Mouse (Mus musculus) testis, adult 2 months (tissue): ENCODE data around the gene Fgl2. TPM values are rescaled to one million over a fixed set of nuclear protein-coding genes. Genes with fewer than 3 reads are reported as not detected.

Experiments used
- H3K27ac ChIP-seq: fragments of 200-500 bp; 2 replicates; pipeline ENCODE4 v1.5.1; 2012; ENCODE audit warnings: low read depth, low read length; ENCODE audit not compliant: control insufficient read depth, insufficient read depth
- H3K27me3 ChIP-seq: fragments of 200-500 bp; 2 replicates; pipeline ENCODE4 v1.6.1; 2012; ENCODE audit warnings: mild to moderate bottlenecking, low read length, moderate library complexity; ENCODE audit not compliant: control insufficient read depth, insufficient read depth
- H3K36me3 ChIP-seq: fragments of 200-500 bp; 2 replicates; pipeline ENCODE4 v1.6.1; 2012; ENCODE audit warnings: mild to moderate bottlenecking, low read length; ENCODE audit not compliant: control insufficient read depth, insufficient read depth
- H3K4me1 ChIP-seq: fragments of 200-500 bp; 2 replicates; pipeline ENCODE4 v1.6.1; 2012; ENCODE audit warnings: low read length; ENCODE audit not compliant: control insufficient read depth, insufficient read depth
- H3K4me3 ChIP-seq: fragments of 200-500 bp; 2 replicates; pipeline ENCODE4 v1.5.1; 2012; ENCODE audit warnings: low read depth, mild to moderate bottlenecking, low read length, moderate library complexity, mixed read lengths; ENCODE audit not compliant: control insufficient read depth
- CTCF ChIP-seq: fragments of 200-500 bp; IDR thresholded peaks from 2 replicates; pipeline ENCODE4 v1.5.1; 2012; ENCODE audit warnings: low read depth, mild to moderate bottlenecking, inconsistent platforms, low read length, moderate library complexity; ENCODE audit not compliant: control insufficient read depth, insufficient read depth, insufficient replicate concordance
- POLR2A ChIP-seq: fragments of 200-500 bp; IDR thresholded peaks from 2 replicates; pipeline ENCODE4 v1.6.1; 2012; ENCODE audit warnings: low read depth, mild to moderate bottlenecking, inconsistent platforms, low read length, moderate library complexity; ENCODE audit not compliant: control insufficient read depth
- polyA plus RNA-seq: library from polyadenylated mRNA; depleted of rRNA; stranded (reverse); fragments of >200 nt; gene quantifications from 2 replicates; pipeline ENCODE4 v1.2.3, GENCODE M21; 2012

Gene Fgl2
- polyA plus RNA-seq, 1 experiment = 10.0 TPM

DNA sequence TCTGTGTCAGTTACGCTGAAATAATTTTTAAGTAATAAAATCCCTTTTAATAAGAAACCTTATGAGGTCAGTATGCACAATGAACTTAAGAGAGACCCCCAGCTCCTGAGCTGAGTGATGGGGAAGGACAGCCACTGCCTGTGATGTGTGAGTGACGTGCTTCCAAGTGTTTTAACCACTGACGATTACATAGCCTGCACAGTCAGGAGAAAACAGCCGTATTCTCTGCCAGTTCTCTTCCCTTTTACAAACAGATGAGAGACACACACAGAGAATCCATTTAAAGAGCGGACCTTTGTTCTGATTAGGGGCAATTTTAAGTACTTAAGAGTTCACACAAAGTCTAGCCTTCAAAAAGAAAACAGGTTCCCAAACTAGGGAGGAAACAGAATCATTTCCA, 522 bp upstream of the Fgl2 start:
- TF ChIP-seq POLR2A = no peak
- TF ChIP-seq CTCF = no peak
- Histone ChIP-seq H3K4me3 (no peak overlapping the region), H3K27me3 (no peaks in the 10 kb centered on the region), H3K4me1 (peaks cover 6% of the 10 kb centered on the region), H3K36me3 (no peaks in the 10 kb centered on the region), H3K27ac (peak overlapping the region; percentile 38)

GRCm38 (mm10) chr5:21373180-21373518, 707 bp downstream of the Fgl2 start:
- TF ChIP-seq CTCF = no peak
- TF ChIP-seq POLR2A = no peak
- Histone ChIP-seq H3K36me3 (no peaks in the 10 kb centered on the region), H3K4me3 (peak overlapping the region; percentile 65), H3K27ac (peak overlapping the region; percentile 4), H3K4me1 (peaks cover 6% of the 10 kb centered on the region), H3K27me3 (no peaks in the 10 kb centered on the region)

- Histone ChIP-seq H3K4me1 (peaks cover 6% of the 10 kb centered on the region), H3K4me3 (no peak overlapping the region), H3K27me3 (no peaks in the 10 kb centered on the region), H3K36me3 (no peaks in the 10 kb centered on the region), H3K27ac (no peak overlapping the region)
- TF ChIP-seq POLR2A (no peak), CTCF (no peak)
Observed at GRCm38 (mm10) chr5:21376935-21377334, 4.5 kb downstream of the Fgl2 start.

DNA sequence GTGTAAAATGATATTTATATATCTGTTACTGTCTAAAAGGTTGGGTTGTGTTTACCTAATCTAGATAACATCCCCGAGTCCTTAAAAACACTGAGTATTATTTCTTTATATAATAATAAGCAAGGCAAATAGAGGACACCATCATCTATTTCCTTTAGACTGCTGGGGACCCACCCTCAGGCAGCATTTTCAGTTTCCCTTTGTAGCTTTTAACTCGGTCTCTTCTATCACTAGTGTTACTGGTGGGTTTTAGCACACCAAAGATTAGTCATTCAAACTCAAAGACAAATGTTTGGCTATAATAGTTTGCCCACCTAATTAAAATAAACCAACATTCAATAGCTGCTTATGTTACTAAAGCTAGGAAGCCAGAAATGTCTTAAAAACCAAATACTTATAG, 6.0 kb downstream of the Fgl2 start:
- H3K27ac ChIP-seq = no peak overlapping the region
- no peaks in the 10 kb centered on the region for H3K36me3 ChIP-seq
- TF ChIP-seq CTCF = no peak
- no peak for TF ChIP-seq POLR2A
- H3K27me3 ChIP-seq = no peaks in the 10 kb centered on the region
- H3K4me3 ChIP-seq = no peak overlapping the region
- H3K4me1 ChIP-seq = peaks cover 4% of the 10 kb centered on the region

- Histone ChIP-seq H3K4me1 (peaks cover 13% of the 10 kb centered on the region), H3K27me3 (no peaks in the 10 kb centered on the region), H3K27ac (no peak overlapping the region), H3K36me3 (no peaks in the 10 kb centered on the region), H3K4me3 (no peak overlapping the region)
- TF ChIP-seq CTCF = no peak
- no peak for TF ChIP-seq POLR2A
Observed at GRCm38 (mm10) chr5:21381986-21382385, 9.5 kb downstream of the Fgl2 start.

DNA sequence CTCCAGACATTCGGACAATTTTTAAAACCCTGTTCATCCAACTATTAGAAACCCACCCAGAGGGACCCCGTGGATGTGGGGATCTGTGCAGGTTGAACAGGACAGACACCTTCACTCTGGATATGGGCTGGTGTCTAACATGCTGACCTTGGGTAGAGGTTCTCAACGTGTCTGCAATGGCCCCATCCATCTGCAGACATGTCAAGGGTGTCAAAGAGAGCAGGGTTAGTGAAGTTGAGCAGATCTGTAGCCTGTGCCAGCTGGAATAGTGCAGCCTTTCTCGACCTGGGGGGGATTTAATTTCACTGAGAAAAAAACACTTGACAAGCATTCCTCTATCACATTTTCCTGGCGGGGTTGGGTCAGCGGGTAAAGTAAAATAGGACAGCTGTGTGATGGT, 10.2 kb downstream of the Fgl2 start:
- H3K4me3 ChIP-seq = no peak overlapping the region
- H3K36me3 ChIP-seq = no peaks in the 10 kb centered on the region
- peaks cover 13% of the 10 kb centered on the region for H3K4me1 ChIP-seq
- no peaks in the 10 kb centered on the region for H3K27me3 ChIP-seq
- no peak overlapping the region for H3K27ac ChIP-seq
- TF ChIP-seq CTCF (no peak), POLR2A (no peak)

- H3K4me1 ChIP-seq = peaks cover 13% of the 10 kb centered on the region
- 0 out of 2 replicates have a peak overlapping the region, but pooled peaks have one; percentile 46 for H3K27ac ChIP-seq
- TF ChIP-seq POLR2A (no peak), CTCF (no peak)
- H3K4me3 ChIP-seq = no peak overlapping the region; the same call in 1 of the 2 replicates
- no peaks in the 10 kb centered on the region for H3K27me3 ChIP-seq
- H3K36me3 ChIP-seq = no peaks in the 10 kb centered on the region
Observed at GRCm38 (mm10) chr5:21383392-21384251, 11.2 kb downstream of the Fgl2 start.
